Mouse (Mus musculus): ENCODE results near the gene Cdk19. TPM values are rescaled to one million over a fixed set of nuclear protein-coding genes. Genes with fewer than 3 reads are reported as not detected.
"Not testable (repeated sequence)": the region's sequence is repeated elsewhere in the genome, so short reads cannot be mapped to it uniquely, and the experiment has no call there.

The Cdk19 gene
- polyA plus RNA-seq, 1 experiment from 2014 or later: 2.7 TPM

GRCm38 (mm10) chr10:40422696-40423095 lies 83.3 kb downstream of the Cdk19 start:
- no peak for ATAC-seq (ENCODE audit: low read depth)
- Histone ChIP-seq H3K4me1 (ENCODE audit: control insufficient read depth, low read depth, low read length) (no peaks in the 10 kb centered on the region; the same call in 1 of the 2 replicates), H3K9ac (ENCODE audit: low read depth, low read length) (no peak overlapping the region), H3K4me3 (ENCODE audit: low read depth, low read length) (no peak overlapping the region), H3K27ac (ENCODE audit: low read length) (no peak overlapping the region), H3K9me3 (replicated peaks; ENCODE audit: control insufficient read depth, low read length) (no peaks in the 10 kb centered on the region), H3K36me3 (ENCODE audit: control insufficient read depth, insufficient read depth) (no peaks in the 10 kb centered on the region), H3K27me3 (ENCODE audit: control insufficient read depth, insufficient read depth, low read depth, low read length) (no peaks in the 10 kb centered on the region), H3K4me2 (ENCODE audit: low read depth, low read length) (no peak overlapping the region)
- WGBS (ENCODE audit: insufficient replicate concordance): 65% methylated on average over 4 of the region's 4 CpGs

DNA sequence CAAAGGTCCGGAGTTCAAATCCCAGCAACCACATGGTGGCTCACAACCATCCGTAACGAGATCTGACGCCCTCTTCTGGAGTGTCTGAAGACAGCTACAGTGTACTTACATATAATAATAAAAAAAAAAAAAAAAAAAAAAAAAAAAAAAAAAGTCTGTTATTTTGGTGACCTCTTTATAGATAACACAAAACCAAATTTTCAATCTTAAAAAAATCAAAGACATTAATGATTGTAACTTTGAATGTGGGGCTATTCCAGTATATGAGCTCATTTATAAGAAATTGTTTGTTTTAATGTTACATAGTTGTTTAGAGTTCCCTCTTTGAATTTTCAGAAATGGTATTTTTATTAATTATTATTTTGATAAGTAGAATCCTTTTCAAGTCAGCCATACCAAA lies 85.1 kb downstream of the Cdk19 start:
- not testable (repeated sequence) for H3K4me2 ChIP-seq (ENCODE audit: low read depth, low read length); H3K27ac ChIP-seq (ENCODE audit: low read length); H3K4me1 ChIP-seq (ENCODE audit: control insufficient read depth, low read depth, low read length); H3K36me3 ChIP-seq (ENCODE audit: control insufficient read depth, insufficient read depth); ATAC-seq (ENCODE audit: low read depth); H3K9ac ChIP-seq (ENCODE audit: low read depth, low read length); H3K9me3 ChIP-seq (replicated peaks; ENCODE audit: control insufficient read depth, low read length); H3K27me3 ChIP-seq (ENCODE audit: control insufficient read depth, insufficient read depth, low read depth, low read length); H3K4me3 ChIP-seq (ENCODE audit: low read depth, low read length)
- 60% methylated on average over 2 of the region's 4 CpGs for WGBS (ENCODE audit: insufficient replicate concordance)

- 46% methylated on average over 18 of the region's 18 CpGs for WGBS (ENCODE audit: insufficient replicate concordance)
- H3K27me3 ChIP-seq (ENCODE audit: control insufficient read depth, insufficient read depth, low read depth, low read length): no peaks in the 10 kb centered on the region
- H3K9me3 ChIP-seq (replicated peaks; ENCODE audit: control insufficient read depth, low read length): no peaks in the 10 kb centered on the region
- no peak overlapping the region for H3K27ac ChIP-seq (ENCODE audit: low read length)
- ATAC-seq (ENCODE audit: low read depth): no peak
- no peaks in the 10 kb centered on the region; the same call in 1 of the 2 replicates for H3K4me1 ChIP-seq (ENCODE audit: control insufficient read depth, low read depth, low read length)
- H3K4me3 ChIP-seq (ENCODE audit: low read depth, low read length): no peak overlapping the region
- H3K9ac ChIP-seq (ENCODE audit: low read depth, low read length): no peak overlapping the region
- H3K36me3 ChIP-seq (ENCODE audit: control insufficient read depth, insufficient read depth): no peaks in the 10 kb centered on the region
- H3K4me2 ChIP-seq (ENCODE audit: low read depth, low read length): no peak overlapping the region
These were observed 86.1 kb downstream of the Cdk19 start for GRCm38 (mm10) chr10:40425243-40426095.

GRCm38 (mm10) chr10:40426096-40426450 lies 86.7 kb downstream of the Cdk19 start:
- Histone ChIP-seq H3K4me2 (ENCODE audit: low read depth, low read length) (no peak overlapping the region), H3K27ac (ENCODE audit: low read length) (no peak overlapping the region), H3K27me3 (ENCODE audit: control insufficient read depth, insufficient read depth, low read depth, low read length) (no peaks in the 10 kb centered on the region), H3K36me3 (ENCODE audit: control insufficient read depth, insufficient read depth) (no peaks in the 10 kb centered on the region), H3K4me3 (ENCODE audit: low read depth, low read length) (no peak overlapping the region), H3K9ac (ENCODE audit: low read depth, low read length) (no peak overlapping the region), H3K9me3 (replicated peaks; ENCODE audit: control insufficient read depth, low read length) (no peaks in the 10 kb centered on the region), H3K4me1 (ENCODE audit: control insufficient read depth, low read depth, low read length) (no peaks in the 10 kb centered on the region; the same call in 1 of the 2 replicates)
- 61% methylated on average over 6 of the region's 6 CpGs for WGBS (ENCODE audit: insufficient replicate concordance)
- ATAC-seq (ENCODE audit: low read depth): peak; percentile 71

DNA sequence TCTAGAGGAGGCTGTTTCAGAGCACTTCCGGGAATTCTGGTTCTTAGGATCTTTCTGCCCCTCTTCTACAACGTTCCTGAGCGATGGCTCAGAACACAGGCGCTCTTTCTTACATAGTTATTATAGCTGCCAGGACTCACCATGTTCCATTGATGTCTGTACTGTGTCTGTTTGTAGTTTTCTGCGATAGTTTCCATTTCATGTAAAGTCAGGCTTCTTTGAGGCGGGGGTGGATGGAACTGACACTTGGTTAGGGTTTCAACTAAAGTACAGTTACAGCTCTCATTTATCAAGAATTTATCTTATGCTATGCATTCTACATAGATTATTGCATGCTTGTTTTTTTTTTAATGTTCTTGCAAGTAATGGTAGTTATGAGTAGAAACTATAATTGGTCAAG lies 89.3 kb downstream of the Cdk19 start:
- ATAC-seq (ENCODE audit: low read depth): no peak
- no peaks in the 10 kb centered on the region for H3K4me1 ChIP-seq (ENCODE audit: control insufficient read depth, low read depth, low read length)
- no peak overlapping the region for H3K4me2 ChIP-seq (ENCODE audit: low read depth, low read length)
- no peak overlapping the region for H3K27ac ChIP-seq (ENCODE audit: low read length)
- H3K9ac ChIP-seq (ENCODE audit: low read depth, low read length): no peak overlapping the region
- no peaks in the 10 kb centered on the region for H3K36me3 ChIP-seq (ENCODE audit: control insufficient read depth, insufficient read depth)
- no peaks in the 10 kb centered on the region for H3K9me3 ChIP-seq (replicated peaks; ENCODE audit: control insufficient read depth, low read length)
- H3K27me3 ChIP-seq (ENCODE audit: control insufficient read depth, insufficient read depth, low read depth, low read length): no peaks in the 10 kb centered on the region
- 66% methylated on average over 6 of the region's 6 CpGs for WGBS (ENCODE audit: insufficient replicate concordance)
- no peak overlapping the region for H3K4me3 ChIP-seq (ENCODE audit: low read depth, low read length)

GRCm38 (mm10) chr10:40429081-40429480 lies 89.7 kb downstream of the Cdk19 start:
- Histone ChIP-seq H3K4me2 (ENCODE audit: low read depth, low read length) (no peak overlapping the region), H3K9ac (ENCODE audit: low read depth, low read length) (no peak overlapping the region), H3K27me3 (ENCODE audit: control insufficient read depth, insufficient read depth, low read depth, low read length) (no peaks in the 10 kb centered on the region), H3K4me1 (ENCODE audit: control insufficient read depth, low read depth, low read length) (no peaks in the 10 kb centered on the region), H3K36me3 (ENCODE audit: control insufficient read depth, insufficient read depth) (no peaks in the 10 kb centered on the region), H3K9me3 (replicated peaks; ENCODE audit: control insufficient read depth, low read length) (no peaks in the 10 kb centered on the region), H3K4me3 (ENCODE audit: low read depth, low read length) (no peak overlapping the region), H3K27ac (ENCODE audit: low read length) (no peak overlapping the region)
- ATAC-seq (ENCODE audit: low read depth): no peak
- 80% methylated on average over 2 of the region's 2 CpGs for WGBS (ENCODE audit: insufficient replicate concordance)

GRCm38 (mm10) chr10:40430209-40430608 lies 90.8 kb downstream of the Cdk19 start:
- Histone ChIP-seq H3K9ac (ENCODE audit: low read depth, low read length) (no peak overlapping the region), H3K4me1 (ENCODE audit: control insufficient read depth, low read depth, low read length) (no peaks in the 10 kb centered on the region), H3K36me3 (ENCODE audit: control insufficient read depth, insufficient read depth) (no peaks in the 10 kb centered on the region), H3K27me3 (ENCODE audit: control insufficient read depth, insufficient read depth, low read depth, low read length) (no peaks in the 10 kb centered on the region), H3K27ac (ENCODE audit: low read length) (no peak overlapping the region), H3K4me2 (ENCODE audit: low read depth, low read length) (no peak overlapping the region), H3K4me3 (ENCODE audit: low read depth, low read length) (no peak overlapping the region), H3K9me3 (replicated peaks; ENCODE audit: control insufficient read depth, low read length) (no peaks in the 10 kb centered on the region)
- ATAC-seq (ENCODE audit: low read depth): no peak
- WGBS (ENCODE audit: insufficient replicate concordance): 75% methylated on average over 4 of the region's 4 CpGs

GRCm38 (mm10) chr10:40431957-40432356 lies 92.6 kb downstream of the Cdk19 start:
- ATAC-seq (ENCODE audit: low read depth): no peak
- H3K4me3 ChIP-seq (ENCODE audit: low read depth, low read length): no peak overlapping the region
- H3K36me3 ChIP-seq (ENCODE audit: control insufficient read depth, insufficient read depth): no peaks in the 10 kb centered on the region
- H3K9ac ChIP-seq (ENCODE audit: low read depth, low read length): no peak overlapping the region
- no peaks in the 10 kb centered on the region for H3K27me3 ChIP-seq (ENCODE audit: control insufficient read depth, insufficient read depth, low read depth, low read length)
- H3K4me1 ChIP-seq (ENCODE audit: control insufficient read depth, low read depth, low read length): no peaks in the 10 kb centered on the region
- no peaks in the 10 kb centered on the region for H3K9me3 ChIP-seq (replicated peaks; ENCODE audit: control insufficient read depth, low read length)
- H3K4me2 ChIP-seq (ENCODE audit: low read depth, low read length): no peak overlapping the region
- no peak overlapping the region for H3K27ac ChIP-seq (ENCODE audit: low read length)
- WGBS (ENCODE audit: insufficient replicate concordance): 59% methylated on average over 3 of the region's 3 CpGs

DNA sequence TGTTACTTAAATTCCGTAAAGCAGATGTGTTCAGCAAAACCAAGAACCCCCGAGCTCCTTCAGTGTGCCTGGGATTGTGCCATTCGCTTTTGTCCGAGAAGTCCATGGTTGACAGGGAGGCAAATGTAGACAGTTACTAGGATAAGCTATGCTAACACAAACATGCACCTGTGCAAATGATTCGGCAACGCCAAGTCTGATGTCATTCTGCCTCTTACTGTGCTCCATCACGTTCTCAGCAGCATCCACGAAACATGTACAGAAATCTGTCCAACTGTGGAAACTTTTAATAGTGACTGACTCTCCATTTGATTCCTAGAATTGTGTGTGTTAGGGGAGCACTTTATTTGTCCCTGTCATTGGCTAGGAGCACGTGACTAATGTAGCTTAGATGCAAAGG lies 93.0 kb downstream of the Cdk19 start:
- H3K4me1 ChIP-seq (ENCODE audit: control insufficient read depth, low read depth, low read length): no peaks in the 10 kb centered on the region
- WGBS (ENCODE audit: insufficient replicate concordance): 68% methylated on average over 9 of the region's 9 CpGs
- no peak overlapping the region for H3K9ac ChIP-seq (ENCODE audit: low read depth, low read length)
- H3K9me3 ChIP-seq (replicated peaks; ENCODE audit: control insufficient read depth, low read length): no peaks in the 10 kb centered on the region
- no peaks in the 10 kb centered on the region for H3K27me3 ChIP-seq (ENCODE audit: control insufficient read depth, insufficient read depth, low read depth, low read length)
- H3K4me2 ChIP-seq (ENCODE audit: low read depth, low read length): no peak overlapping the region
- no peak overlapping the region for H3K27ac ChIP-seq (ENCODE audit: low read length)
- H3K36me3 ChIP-seq (ENCODE audit: control insufficient read depth, insufficient read depth): no peaks in the 10 kb centered on the region
- H3K4me3 ChIP-seq (ENCODE audit: low read depth, low read length): no peak overlapping the region
- no peak for ATAC-seq (ENCODE audit: low read depth)

All from liver, embryonic 16.5 days (tissue).